Mouse (Mus musculus) embryonic facial prominence, embryonic 12.5 days (tissue): ENCODE results near the gene Fgf2. TPM values are rescaled to one million over a fixed set of nuclear protein-coding genes. Genes with fewer than 3 reads are reported as not detected.

Source experiments
- ATAC-seq: fragments of 200-750 bp; cut with Nextera tagmentation; 2 replicates; pipeline ENCODE4 v1.8.0; 2017; ENCODE audit not compliant: insufficient number of reproducible peaks, insufficient read depth, low FRiP score, low TSS enrichment
- H3K27ac ChIP-seq: fragments of 300-500 bp; sonication (generic); 2 replicates; pipeline ENCODE4 v1.5.1; 2016; ENCODE audit warnings: mild to moderate bottlenecking
- H3K27me3 ChIP-seq: fragments of 300-500 bp; sonication (generic); 2 replicates; pipeline ENCODE4 v1.6.1; 2016; ENCODE audit warnings: mild to moderate bottlenecking, moderate library complexity
- H3K36me3 ChIP-seq: fragments of 300-500 bp; sonication (generic); 2 replicates; pipeline ENCODE4 v1.6.1; 2016; ENCODE audit warnings: mild to moderate bottlenecking
- H3K4me1 ChIP-seq: fragments of 300-500 bp; sonication (generic); 2 replicates; pipeline ENCODE4 v1.6.1; 2016
- H3K4me2 ChIP-seq: fragments of 300-500 bp; sonication (generic); replicated peaks from 2 replicates; pipeline ENCODE4 v1.6.1; 2016; ENCODE audit warnings: mild to moderate bottlenecking, moderate library complexity
- H3K4me3 ChIP-seq: fragments of 300-500 bp; sonication (generic); 2 replicates; pipeline ENCODE4 v1.5.1; 2016; ENCODE audit warnings: mild to moderate bottlenecking
- H3K9ac ChIP-seq: fragments of 300-500 bp; sonication (generic); 2 replicates; pipeline ENCODE4 v1.6.1; 2016; ENCODE audit warnings: mild to moderate bottlenecking, moderate library complexity
- H3K9me3 ChIP-seq: fragments of 300-500 bp; sonication (generic); 2 replicates; pipeline ENCODE4 v1.6.1; 2016; ENCODE audit warnings: mild to moderate bottlenecking, moderate library complexity
- WGBS: fragments of 180-500 bp; shearing (Covaris S2); methylation state at CpG from one replicate; pipeline ENCODE4 v1.1.7; 2016; 5-methylcytosine and 5-hydroxymethylcytosine counted together
- polyA plus RNA-seq: library from polyadenylated mRNA; unstranded; fragments of >200 nt; fragmentation: Nextera tagmentation; extraction: Ambion mirVana; gene quantifications from 2 replicates; pipeline ENCODE4 v1.2.1, GENCODE M21; 2016

Fgf2 gene
- polyA plus RNA-seq, 1 experiment from 2014 or later = 3.3 TPM

DNA sequence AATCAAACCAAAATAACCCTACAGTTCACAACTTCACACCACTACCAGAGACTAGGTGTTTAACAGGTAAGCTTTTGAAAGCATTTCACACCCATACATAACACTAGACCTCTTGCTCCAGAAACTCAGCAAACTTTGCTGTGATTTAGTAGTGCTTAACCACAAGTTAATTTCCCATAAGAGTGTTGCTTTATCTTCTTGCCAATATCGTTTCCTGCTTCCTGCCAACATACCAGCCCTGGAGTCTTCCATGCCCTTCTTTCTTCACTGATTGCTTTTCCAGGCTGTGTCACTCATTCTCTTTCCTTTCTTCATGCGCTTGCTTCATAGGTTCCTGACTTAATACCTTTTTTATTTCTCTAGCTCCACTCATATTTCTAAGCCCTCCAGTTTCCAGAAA lies 19.7 kb upstream of the Fgf2 start:
- no peaks in the 10 kb centered on the region for H3K27me3 ChIP-seq
- H3K27ac ChIP-seq = no peak overlapping the region
- ATAC-seq = no peak
- no peak overlapping the region for H3K9ac ChIP-seq
- H3K9me3 ChIP-seq = no peaks in the 10 kb centered on the region
- H3K36me3 ChIP-seq = no peaks in the 10 kb centered on the region
- WGBS = 76% methylated on average over 2 of the region's 2 CpGs
- H3K4me1 ChIP-seq = no peaks in the 10 kb centered on the region
- H3K4me3 ChIP-seq = no peak overlapping the region
- no peak overlapping the region for H3K4me2 ChIP-seq

DNA sequence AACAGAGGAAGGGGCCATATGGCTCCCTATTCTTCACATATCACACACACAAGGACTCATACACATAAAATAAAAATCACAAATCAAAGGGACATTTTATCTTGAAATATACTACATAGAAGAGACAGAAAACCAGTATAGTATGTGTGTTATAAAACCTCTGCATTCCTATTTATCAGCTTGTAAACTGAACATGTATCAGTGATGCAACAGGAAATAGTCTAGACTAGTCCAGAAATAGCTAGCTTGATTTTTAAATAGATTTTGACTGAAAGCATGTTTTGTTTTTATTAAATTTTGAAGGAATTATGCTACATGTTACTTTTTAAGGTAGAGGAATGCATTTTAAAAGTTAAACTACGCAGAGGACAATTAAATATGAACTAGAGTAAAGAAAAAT lies 18.2 kb upstream of the Fgf2 start:
- 88% methylated on average over 1 of the region's 1 CpGs for WGBS
- no peak overlapping the region for H3K4me3 ChIP-seq
- H3K36me3 ChIP-seq = no peaks in the 10 kb centered on the region
- no peaks in the 10 kb centered on the region for H3K27me3 ChIP-seq
- no peaks in the 10 kb centered on the region for H3K9me3 ChIP-seq
- no peak overlapping the region for H3K9ac ChIP-seq
- no peak for ATAC-seq
- no peaks in the 10 kb centered on the region for H3K4me1 ChIP-seq
- no peak overlapping the region for H3K27ac ChIP-seq
- no peak overlapping the region for H3K4me2 ChIP-seq

DNA sequence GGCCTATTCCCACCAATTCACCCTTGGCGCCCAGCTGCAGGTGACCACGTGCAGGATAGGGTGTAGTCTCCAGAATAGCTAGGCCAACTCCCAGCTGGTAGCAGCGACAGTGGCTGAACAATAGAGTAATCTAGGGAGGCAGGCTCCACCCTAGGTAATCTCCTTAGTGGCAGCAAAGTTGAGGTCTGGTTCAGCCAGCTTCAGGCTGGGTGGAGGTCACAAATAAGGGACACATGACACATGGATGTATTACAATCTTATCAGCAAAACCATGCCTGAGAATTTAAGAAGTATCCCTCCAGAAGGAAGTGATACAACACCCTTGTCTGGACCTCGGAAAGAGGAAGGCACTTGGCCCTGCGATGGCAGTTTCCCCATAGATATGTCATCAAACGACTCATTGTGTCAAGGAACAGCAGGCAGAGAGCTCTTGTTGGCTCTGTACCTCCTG lies 16.1 kb upstream of the Fgf2 start:
- Histone ChIP-seq H3K4me3 (no peak overlapping the region), H3K27me3 (no peaks in the 10 kb centered on the region), H3K4me2 (no peak overlapping the region), H3K4me1 (no peaks in the 10 kb centered on the region), H3K36me3 (no peaks in the 10 kb centered on the region), H3K9ac (no peak overlapping the region), H3K27ac (no peak overlapping the region), H3K9me3 (no peaks in the 10 kb centered on the region)
- WGBS = 70% methylated on average over 6 of the region's 6 CpGs
- ATAC-seq = no peak

DNA sequence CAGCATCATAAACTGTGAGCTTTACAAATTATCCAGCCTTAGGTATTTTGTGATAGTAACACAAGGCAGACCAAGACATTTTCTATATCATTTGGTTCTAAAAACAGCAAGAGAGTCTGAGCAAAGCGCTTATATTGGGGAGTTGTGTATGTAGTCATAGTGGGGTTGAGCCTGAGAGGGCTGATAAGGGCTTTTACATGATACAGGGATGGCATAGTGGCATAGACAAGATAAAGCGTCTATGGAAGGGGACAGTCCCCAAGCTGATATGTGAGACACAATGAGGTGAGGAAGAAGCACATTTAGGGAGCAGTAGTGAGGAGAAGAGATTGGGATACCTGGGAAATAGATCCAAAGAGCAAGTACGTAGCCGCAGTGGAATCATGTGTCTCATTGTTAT lies 14.1 kb upstream of the Fgf2 start:
- Histone ChIP-seq H3K9me3 (no peaks in the 10 kb centered on the region), H3K27me3 (no peaks in the 10 kb centered on the region), H3K27ac (no peak overlapping the region), H3K9ac (no peak overlapping the region), H3K4me1 (no peaks in the 10 kb centered on the region), H3K4me2 (no peak overlapping the region), H3K4me3 (no peak overlapping the region), H3K36me3 (no peaks in the 10 kb centered on the region)
- ATAC-seq = no peak
- 90% methylated on average over 4 of the region's 4 CpGs for WGBS

- Histone ChIP-seq H3K36me3 (no peaks in the 10 kb centered on the region), H3K9ac (no peak overlapping the region), H3K9me3 (no peaks in the 10 kb centered on the region), H3K27ac (no peak overlapping the region), H3K4me2 (no peak overlapping the region), H3K4me3 (no peak overlapping the region), H3K27me3 (no peaks in the 10 kb centered on the region), H3K4me1 (no peaks in the 10 kb centered on the region)
- no peak for ATAC-seq
- 55% methylated on average over 5 of the region's 5 CpGs for WGBS
These were observed 7.0 kb upstream of the Fgf2 start for GRCm38 (mm10) chr3:37341110-37341509.

DNA sequence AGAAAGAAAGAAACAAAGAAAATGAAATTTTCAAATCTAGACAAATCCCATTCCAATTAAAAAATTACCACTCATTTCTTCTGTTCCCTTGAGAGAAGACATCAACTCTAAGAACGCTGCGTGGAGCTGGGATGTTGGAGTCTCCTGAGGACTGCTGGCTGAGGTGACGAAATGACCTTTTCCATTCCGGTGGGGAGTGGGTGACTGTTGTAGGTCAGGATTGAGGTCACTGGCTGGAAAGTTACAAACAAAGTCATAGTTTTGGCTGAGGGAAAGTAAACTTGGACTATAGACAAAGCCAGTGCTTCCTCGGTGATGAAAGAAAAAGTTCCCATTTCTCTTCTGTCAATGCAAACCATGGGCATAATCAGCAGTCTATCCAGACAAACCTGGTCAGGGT lies 5.3 kb upstream of the Fgf2 start:
- Histone ChIP-seq H3K27ac (no peak overlapping the region), H3K4me3 (no peak overlapping the region), H3K4me1 (peaks cover 1% of the 10 kb centered on the region; the same call in 1 of the 2 replicates), H3K9me3 (no peaks in the 10 kb centered on the region), H3K4me2 (no peak overlapping the region), H3K36me3 (no peaks in the 10 kb centered on the region), H3K9ac (no peak overlapping the region), H3K27me3 (peaks cover 13% of the 10 kb centered on the region)
- 54% methylated on average over 5 of the region's 5 CpGs for WGBS
- ATAC-seq = no peak

- Histone ChIP-seq H3K4me1 (peaks cover 12% of the 10 kb centered on the region), H3K27ac (no peak overlapping the region), H3K36me3 (no peaks in the 10 kb centered on the region), H3K27me3 (peaks cover 36% of the 10 kb centered on the region), H3K9me3 (no peaks in the 10 kb centered on the region), H3K9ac (no peak overlapping the region), H3K4me3 (peak overlapping the region; percentile 69), H3K4me2 (peak overlapping the region; percentile 94)
- 0 out of 2 replicates have a peak, but pooled peaks have one; percentile 18 for ATAC-seq
- WGBS = 36% methylated on average over 9 of the region's 9 CpGs
These were observed 475 bp upstream of the Fgf2 start for GRCm38 (mm10) chr3:37347671-37348070.

DNA sequence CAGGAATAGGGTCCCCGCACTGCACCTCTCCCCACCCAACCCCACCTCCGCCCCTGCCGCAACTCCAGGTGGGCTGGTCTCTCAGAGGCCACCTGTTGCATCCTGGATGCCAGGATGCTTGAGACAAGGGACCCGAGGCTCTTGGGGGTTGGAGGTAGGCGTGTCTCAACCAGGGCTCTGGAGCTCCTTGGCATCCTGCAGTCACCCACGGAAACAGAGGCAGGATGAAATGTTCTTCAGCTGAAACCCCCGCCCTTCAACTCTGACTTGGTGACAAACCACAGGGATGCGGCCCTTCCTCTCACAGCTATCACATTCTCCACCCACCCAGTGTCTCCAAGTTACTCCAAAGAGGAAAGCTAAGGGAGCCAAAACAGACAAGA lies 1.0 kb downstream of the Fgf2 start:
- H3K27ac ChIP-seq = no peak overlapping the region
- peak overlapping the region; percentile 94 for H3K4me2 ChIP-seq
- H3K27me3 ChIP-seq = peaks cover 36% of the 10 kb centered on the region
- 9% methylated on average over 8 of the region's 8 CpGs for WGBS
- H3K9ac ChIP-seq = peak overlapping the region; percentile 78
- ATAC-seq = no peak
- no peaks in the 10 kb centered on the region for H3K36me3 ChIP-seq
- H3K4me1 ChIP-seq = peaks cover 17% of the 10 kb centered on the region
- H3K9me3 ChIP-seq = no peaks in the 10 kb centered on the region
- H3K4me3 ChIP-seq = peak overlapping the region; percentile 69

DNA sequence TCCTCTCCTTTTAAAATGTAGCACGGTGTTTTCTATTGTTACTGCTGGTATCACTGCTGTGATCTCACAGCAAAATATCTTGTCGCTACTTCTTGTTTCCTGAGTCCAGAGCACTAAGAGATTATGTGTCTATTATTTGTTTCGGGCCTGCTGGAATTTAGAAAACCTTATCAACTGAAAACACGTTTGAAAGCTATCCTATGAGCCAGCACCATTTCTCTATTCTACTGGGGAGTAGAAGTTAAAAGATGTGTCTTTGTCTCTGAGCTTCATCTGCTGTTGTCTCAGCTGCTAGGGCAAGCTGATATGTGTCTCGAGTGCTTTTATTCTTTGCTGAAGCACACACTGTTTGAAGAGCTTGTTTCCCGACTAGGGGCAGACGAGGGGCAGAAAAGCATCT lies 2.2 kb downstream of the Fgf2 start:
- Histone ChIP-seq H3K9ac (no peak overlapping the region), H3K36me3 (no peaks in the 10 kb centered on the region), H3K27ac (no peak overlapping the region), H3K4me2 (no peak overlapping the region), H3K27me3 (peaks cover 36% of the 10 kb centered on the region), H3K9me3 (no peaks in the 10 kb centered on the region), H3K4me3 (no peak overlapping the region), H3K4me1 (peaks cover 21% of the 10 kb centered on the region)
- no peak for ATAC-seq
- 63% methylated on average over 7 of the region's 7 CpGs for WGBS

DNA sequence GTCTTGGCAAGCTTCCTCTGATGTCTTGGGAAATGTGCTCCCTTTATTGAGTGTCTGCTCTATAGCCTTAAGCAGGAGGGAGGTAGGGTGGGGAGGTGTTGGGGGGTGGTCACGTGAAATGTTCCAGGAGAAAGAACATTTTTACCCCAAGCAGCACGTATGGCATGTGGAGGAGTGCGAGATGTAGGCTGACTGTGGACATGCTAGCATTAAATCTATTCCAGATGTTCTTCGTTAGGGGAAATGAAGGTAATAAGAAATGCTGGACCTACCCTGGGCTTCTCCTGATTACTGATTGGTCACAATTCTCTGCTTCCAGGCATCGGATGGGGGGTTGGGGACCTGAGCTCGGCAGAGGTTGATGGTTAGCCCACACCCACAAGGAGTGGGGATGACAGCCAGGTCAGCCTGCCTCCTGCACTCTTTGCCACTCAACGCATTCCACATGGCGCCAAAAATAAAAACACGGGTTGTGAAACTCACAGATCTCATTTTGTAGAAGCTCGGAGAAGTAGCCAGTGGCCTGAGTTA lies 5.9 kb downstream of the Fgf2 start:
- ATAC-seq = peak; percentile 80
- WGBS = 39% methylated on average over 10 of the region's 10 CpGs
- H3K4me2 ChIP-seq = no peak overlapping the region
- no peak overlapping the region for H3K4me3 ChIP-seq
- H3K36me3 ChIP-seq = no peaks in the 10 kb centered on the region
- H3K9ac ChIP-seq = no peak overlapping the region
- peaks cover 17% of the 10 kb centered on the region for H3K27me3 ChIP-seq
- no peaks in the 10 kb centered on the region for H3K9me3 ChIP-seq
- peak overlapping the region; percentile 60 for H3K27ac ChIP-seq
- H3K4me1 ChIP-seq = peaks cover 17% of the 10 kb centered on the region

DNA sequence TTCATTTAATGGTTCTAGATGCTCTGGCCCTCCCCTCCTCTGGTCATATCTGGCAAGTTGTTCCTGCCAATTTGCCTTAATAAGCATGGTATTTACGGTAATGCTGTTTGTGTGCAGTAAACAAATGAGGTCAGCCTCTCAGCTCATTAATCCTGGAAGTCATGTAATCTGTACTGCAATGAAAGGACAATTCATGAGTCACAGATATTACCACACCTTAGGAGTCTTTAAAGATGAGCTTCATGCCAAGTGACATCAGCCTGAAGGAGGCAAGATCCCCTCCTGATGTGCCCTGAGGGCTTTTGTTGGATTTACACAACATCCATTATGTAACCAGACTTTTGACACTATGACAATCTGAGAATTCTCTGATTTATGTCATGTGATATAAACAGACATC lies 6.6 kb downstream of the Fgf2 start:
- Histone ChIP-seq H3K9me3 (no peaks in the 10 kb centered on the region), H3K4me1 (peaks cover 13% of the 10 kb centered on the region), H3K4me2 (no peak overlapping the region), H3K36me3 (no peaks in the 10 kb centered on the region), H3K9ac (no peak overlapping the region), H3K27ac (peak overlapping the region; percentile 60), H3K27me3 (peaks cover 9% of the 10 kb centered on the region), H3K4me3 (no peak overlapping the region)
- WGBS = 82% methylated on average over 1 of the region's 1 CpGs
- ATAC-seq = no peak

DNA sequence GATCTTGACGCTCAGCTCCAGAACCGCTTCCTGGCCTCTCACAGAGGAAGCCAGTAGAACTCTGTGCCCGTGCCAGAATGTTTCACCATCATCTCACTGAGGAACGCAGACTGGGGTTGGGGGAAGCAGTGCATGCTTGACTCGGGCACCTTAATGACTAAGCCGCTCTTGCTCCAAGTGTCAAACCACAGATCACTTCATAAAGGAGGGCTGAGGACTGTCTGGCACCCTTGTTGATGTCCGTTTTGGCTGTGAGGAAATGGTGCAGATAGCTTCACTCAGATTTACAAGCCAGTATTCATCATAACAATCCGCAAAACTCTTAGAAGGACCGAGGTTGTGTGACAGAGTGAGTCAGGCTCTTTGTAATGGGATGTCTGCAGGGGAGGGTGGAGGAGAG lies 12.6 kb downstream of the Fgf2 start:
- Histone ChIP-seq H3K4me1 (peaks cover 4% of the 10 kb centered on the region; the same call in 1 of the 2 replicates), H3K4me3 (no peak overlapping the region), H3K4me2 (no peak overlapping the region), H3K9me3 (no peaks in the 10 kb centered on the region), H3K27ac (no peak overlapping the region), H3K36me3 (no peaks in the 10 kb centered on the region), H3K27me3 (no peaks in the 10 kb centered on the region), H3K9ac (no peak overlapping the region)
- 84% methylated on average over 9 of the region's 9 CpGs for WGBS
- ATAC-seq = no peak

GRCm38 (mm10) chr3:37365144-37365543 lies 17.0 kb downstream of the Fgf2 start:
- Histone ChIP-seq H3K4me2 (no peak overlapping the region), H3K4me1 (no peaks in the 10 kb centered on the region), H3K27me3 (no peaks in the 10 kb centered on the region), H3K36me3 (no peaks in the 10 kb centered on the region), H3K9ac (no peak overlapping the region), H3K4me3 (no peak overlapping the region), H3K27ac (no peak overlapping the region), H3K9me3 (no peaks in the 10 kb centered on the region)
- WGBS = 86% methylated on average over 4 of the region's 4 CpGs
- no peak for ATAC-seq
